ENCODE assay signal across 11 mouse cellular contexts in the genomic region with DNA sequence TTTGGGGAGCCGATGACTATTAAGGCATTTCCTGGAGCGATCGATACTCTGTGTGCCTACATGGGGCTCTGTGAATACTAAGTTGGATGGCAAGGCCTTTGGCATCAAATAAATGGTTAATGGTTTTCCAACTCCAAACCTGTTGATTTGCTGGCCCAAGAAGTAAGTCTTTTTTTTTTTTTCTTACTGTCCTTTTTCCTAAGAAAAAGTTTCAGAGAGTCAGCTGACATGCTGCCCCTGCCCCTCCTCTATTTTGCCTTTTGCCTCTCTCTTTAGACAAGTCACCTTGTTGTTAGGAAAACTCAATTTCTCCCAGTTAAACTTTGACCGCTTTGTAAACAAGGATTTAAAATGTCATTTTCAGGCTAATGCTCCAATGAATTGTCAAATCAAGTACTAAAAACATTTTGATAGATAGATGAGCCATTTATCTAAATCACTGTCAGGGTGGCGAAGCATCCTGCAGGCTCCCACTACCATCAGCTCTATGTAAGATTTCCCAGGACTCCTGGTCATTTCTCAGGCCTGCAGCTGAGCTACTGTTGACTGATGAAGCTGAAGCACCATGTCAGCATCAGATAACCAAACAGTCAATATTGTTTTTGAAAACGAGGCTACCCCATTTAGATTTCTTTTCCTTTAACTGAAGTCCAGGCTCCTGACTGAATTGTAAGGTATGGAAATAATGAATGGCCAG.
A peak's percentile ranks its signal among the peaks of the same experiment; 100 is the strongest.
DNase-seq lines count a peak whose midpoint lies in the region; ATAC-seq lines count a peak whose summit lies in the region.
"Had no signal": no experiment of that assay in that cellular context is flagged by ENCODE, and none has a peak within 500 bp of the region (broad histone marks: within the 10 kb centered on the region; RNA-seq: fewer than 3 reads in every experiment).

No protein-coding gene starts in this region.

- peak overlapping the region; percentile 92 for H3K9ac ChIP-seq in heart, embryonic 14.5 days (ENCODE audit: low read length)
- H3K9ac ChIP-seq in embryonic facial prominence, embryonic 12.5 days, result peak overlapping the region; percentile 60
- H3K9ac ChIP-seq in intestine, embryonic 14.5 days (ENCODE audit: low read length), result peak overlapping the region; percentile 66
- 0 out of 2 replicates have a peak overlapping the region, but pooled peaks have one; percentile 10 for H3K9ac ChIP-seq in midbrain, embryonic 13.5 days (replicated peaks)

- intact Hi-C loops in heart, postnatal 36 days (cut with DNase I), result loop anchor here (2.0 to 5.0 kb wide), 4 partner anchors 25 to 326 kb away; a partner anchor contains a TSS

- WGBS in heart, embryonic 14.5 days, result 20% methylated on average over 6 of the region's 6 CpGs
- WGBS in embryonic facial prominence, embryonic 12.5 days, result 33% methylated on average over 6 of the region's 6 CpGs
- WGBS in intestine, embryonic 14.5 days, result 20% methylated on average over 6 of the region's 6 CpGs
- 70% methylated on average over 6 of the region's 6 CpGs for WGBS in midbrain, embryonic 13.5 days

- peak overlapping the region; percentile 76 to 97 for H3K4me3 ChIP-seq in heart, embryonic 14.5 days (ENCODE audit: control insufficient read depth in 1 of 2, insufficient read depth in 1 of 2, low read depth in 1 of 2, low read length in 2 of 2)
- peak overlapping the region; percentile 59 for H3K4me3 ChIP-seq in embryonic facial prominence, embryonic 12.5 days
- peak overlapping the region; percentile 68 for H3K4me3 ChIP-seq in intestine, embryonic 14.5 days (ENCODE audit: low read depth, low read length)
- peak overlapping the region; percentile 61; the same call in 1 of the 2 replicates for H3K4me3 ChIP-seq in midbrain, embryonic 13.5 days (replicated peaks)

- ATAC-seq in heart, embryonic 14.5 days (ENCODE audit: insufficient number of reproducible peaks, insufficient read depth, low FRiP score, low read depth), result no peak
- ATAC-seq in embryonic facial prominence, embryonic 12.5 days (ENCODE audit: insufficient number of reproducible peaks, insufficient read depth, low FRiP score, low TSS enrichment), result no peak
- ATAC-seq in intestine, embryonic 14.5 days (replicated peaks; ENCODE audit: low FRiP score, low TSS enrichment, low read depth), result no peak
- no peak for ATAC-seq in midbrain, embryonic 13.5 days
- ATAC-seq: CD4-positive, CD25-positive, alpha-beta regulatory T cell, adult 4 months had no signal

- no peaks in the 10 kb centered on the region for H3K9me3 ChIP-seq in heart, embryonic 14.5 days (ENCODE audit: control insufficient read depth, low read length)
- no peaks in the 10 kb centered on the region for H3K9me3 ChIP-seq in embryonic facial prominence, embryonic 12.5 days
- no peaks in the 10 kb centered on the region for H3K9me3 ChIP-seq in intestine, embryonic 14.5 days (ENCODE audit: control insufficient read depth, low read length)
- H3K9me3 ChIP-seq in midbrain, embryonic 13.5 days, result no peaks in the 10 kb centered on the region

- no peaks in the 10 kb centered on the region for H3K27me3 ChIP-seq in heart, embryonic 14.5 days (ENCODE audit: control insufficient read depth, insufficient read depth, low read length)
- H3K27me3 ChIP-seq in embryonic facial prominence, embryonic 12.5 days, result no peaks in the 10 kb centered on the region
- H3K27me3 ChIP-seq in intestine, embryonic 14.5 days (replicated peaks; ENCODE audit: control insufficient read depth, insufficient read depth, low read length), result no peaks in the 10 kb centered on the region; the same call in 1 of the 2 replicates
- H3K27me3 ChIP-seq in midbrain, embryonic 13.5 days, result peaks cover 55% of the 10 kb centered on the region

- peaks cover 10 to 28% of the 10 kb centered on the region in 2 experiments for H3K4me1 ChIP-seq in heart, embryonic 14.5 days (ENCODE audit: control insufficient read depth in 2 of 2, insufficient read depth in 2 of 2, low read length in 2 of 2)
- H3K4me1 ChIP-seq in embryonic facial prominence, embryonic 12.5 days, result peaks cover 8% of the 10 kb centered on the region; the same call in 1 of the 2 replicates
- H3K4me1 ChIP-seq in intestine, embryonic 14.5 days (replicated peaks; ENCODE audit: control insufficient read depth, insufficient read depth, low read length), result peaks cover 21% of the 10 kb centered on the region
- H3K4me1 ChIP-seq in midbrain, embryonic 13.5 days (replicated peaks), result peaks cover 10% of the 10 kb centered on the region

- peak overlapping the region; percentile 86 for H3K4me2 ChIP-seq in heart, embryonic 14.5 days (ENCODE audit: low read length)
- H3K4me2 ChIP-seq in embryonic facial prominence, embryonic 12.5 days (replicated peaks), result peak overlapping the region; percentile 78
- peak overlapping the region; percentile 70 for H3K4me2 ChIP-seq in intestine, embryonic 14.5 days (ENCODE audit: low read length)
- H3K4me2 ChIP-seq in midbrain, embryonic 13.5 days (replicated peaks), result peak overlapping the region; percentile 97; the same call in 1 of the 2 replicates

- peak overlapping the region; percentile 97 to 99 for H3K27ac ChIP-seq in heart, embryonic 14.5 days (replicated peaks in 1 of 2; ENCODE audit: control insufficient read depth in 1 of 2, insufficient read depth in 1 of 2, low read depth in 2 of 2, low read length in 2 of 2)
- H3K27ac ChIP-seq in embryonic facial prominence, embryonic 12.5 days, result peak overlapping the region; percentile 37
- 0 out of 2 replicates have a peak overlapping the region, but pooled peaks have one; percentile 27 for H3K27ac ChIP-seq in intestine, embryonic 14.5 days (ENCODE audit: low read depth)
- H3K27ac ChIP-seq in midbrain, embryonic 13.5 days, result no peak overlapping the region

- H3K36me3 ChIP-seq in heart, embryonic 14.5 days (ENCODE audit: control insufficient read depth, insufficient read depth, low read length), result no peaks in the 10 kb centered on the region
- no peaks in the 10 kb centered on the region for H3K36me3 ChIP-seq in embryonic facial prominence, embryonic 12.5 days
- no peaks in the 10 kb centered on the region for H3K36me3 ChIP-seq in intestine, embryonic 14.5 days (ENCODE audit: control insufficient read depth, insufficient read depth, low read length)
- H3K36me3 ChIP-seq in midbrain, embryonic 13.5 days, result no peaks in the 10 kb centered on the region

- no peak for DNase-seq in heart, postnatal 36 days
- DNase-seq in intestine, embryonic 14.5 days (ENCODE audit: low spot score), result no peak
- DNase-seq in cerebellum, adult 8-10 months, result no peak
- DNase-seq in thymus, postnatal 14 days, result no peak
- no peak for DNase-seq in thymus, postnatal 25 days
- DNase-seq: adrenal gland, adult 8-10 months; lung, postnatal 4 days had no signal

Comparison
In these comparisons a context has a peak if more than half of its experiments do, and no peak if none do; other contexts are left out.
1. H3K9ac ChIP-seq: peak in every context shown above with its lines; median percentile 92 in heart, embryonic 14.5 days; 66 in intestine, embryonic 14.5 days; 60 in embryonic facial prominence, embryonic 12.5 days; 10 in midbrain, embryonic 13.5 days.